Comparison of ENCODE assay signal across 12 mouse cellular contexts in genomic region chr5:67098733-67099323, GRCm38 (mm10). TPM values are rescaled to one million over a fixed set of nuclear protein-coding genes. Genes with fewer than 3 reads are reported as not detected.
DNase-seq lines count a peak whose midpoint lies in the region; ATAC-seq lines count a peak whose summit lies in the region.
"Had no signal": no experiment of that assay in that cellular context is flagged by ENCODE, and none has a peak within 500 bp of the region (broad histone marks: within the 10 kb centered on the region; RNA-seq: fewer than 3 reads in every experiment).

Phox2b (minus strand) TSS chr5:67099301.

- ATAC-seq in neural tube, embryonic 11.5 days (ENCODE audit: insufficient read depth, low FRiP score, low TSS enrichment), result no peak
- ATAC-seq: inflammation-experienced regulatory T-cells, adult 6 months had no signal

- H3K4me2 ChIP-seq in neural tube, embryonic 11.5 days (ENCODE audit: low read depth), result no peak within 1 kb of the TSS

- H3K36me3 ChIP-seq in embryonic facial prominence, embryonic 10.5 days (replicated peaks), result no peaks in the 10 kb centered on the region
- no peaks in the 10 kb centered on the region for H3K36me3 ChIP-seq in neural tube, embryonic 11.5 days (ENCODE audit: control insufficient read depth, insufficient read depth, low read length)

- peaks cover 21% of the 10 kb centered on the region for H3K4me1 ChIP-seq in embryonic facial prominence, embryonic 10.5 days
- peaks cover 6% of the 10 kb centered on the region; the same call in 1 of the 2 replicates for H3K4me1 ChIP-seq in neural tube, embryonic 11.5 days (ENCODE audit: control insufficient read depth, insufficient read depth, low read length)

- H3K27ac ChIP-seq in embryonic facial prominence, embryonic 10.5 days (replicated peaks), result no peak within 1 kb of the TSS
- H3K27ac ChIP-seq in neural tube, embryonic 11.5 days (ENCODE audit: low read depth, low read length), result no peak within 1 kb of the TSS

- peak; percentile 13 to 30 for DNase-seq in layer of hippocampus, postnatal 10 days (ENCODE audit: low spot score in 2 of 2)
- DNase-seq in layer of hippocampus, adult 8-10 months (ENCODE audit: low spot score in 2 of 2), result no peak
- DNase-seq in adrenal gland, postnatal 14 days, result no peak
- peak; percentile 62 for DNase-seq in embryonic facial prominence, embryonic 10.5 days (ENCODE audit: low spot score)
- DNase-seq in neural tube, embryonic 11.5 days (ENCODE audit: low spot score), result peak; percentile 57
- DNase-seq in layer of hippocampus, postnatal 25 days (ENCODE audit: extremely low spot score in 1 of 2, low spot score in 1 of 2), result no peak
- DNase-seq in ovary, adult 18-20 months (ENCODE audit: low spot score), result no peak
- DNase-seq: right cerebral cortex, adult 18-20 months had no signal

- H3K4me3 ChIP-seq in embryonic facial prominence, embryonic 10.5 days, result peak within 1 kb of the TSS; percentile 37
- H3K4me3 ChIP-seq in neural tube, embryonic 11.5 days (ENCODE audit: low read depth, low read length), result no peak within 1 kb of the TSS

- H3K9me3 ChIP-seq in embryonic facial prominence, embryonic 10.5 days, result no peaks in the 10 kb centered on the region
- H3K9me3 ChIP-seq in neural tube, embryonic 11.5 days (ENCODE audit: control insufficient read depth, low read length), result no peaks in the 10 kb centered on the region

- no peak within 1 kb of the TSS for H3K9ac ChIP-seq in neural tube, embryonic 11.5 days (ENCODE audit: low read length)

- H3K27me3 ChIP-seq in embryonic facial prominence, embryonic 10.5 days (replicated peaks; ENCODE audit: low read depth, poor library complexity, severe bottlenecking), result peaks cover 100% of the 10 kb centered on the region
- peaks cover 94% of the 10 kb centered on the region for H3K27me3 ChIP-seq in neural tube, embryonic 11.5 days (ENCODE audit: control insufficient read depth, insufficient read depth, low read length)

- WGBS in embryonic facial prominence, embryonic 10.5 days, result under 1% methylated on average over 16 of the region's 16 CpGs
- under 1% methylated on average over 16 of the region's 16 CpGs for WGBS in neural tube, embryonic 11.5 days

RNA-seq across cellular contexts. Expression of gene Phox2b, which starts in this region (rescaled TPM):
- not detected for total RNA-seq in layer of hippocampus, postnatal 10 days (2021)
- not detected for total RNA-seq in layer of hippocampus, adult 8-10 months (2022)
- 15.9 and 17.3 TPM in 2 replicates for total RNA-seq in adrenal gland, postnatal 14 days (2021)
- 2.8 and 11.2 TPM in 2 replicates for polyA plus RNA-seq in embryonic facial prominence, embryonic 10.5 days (2016; fragmentation: Nextera tagmentation; extraction: Ambion mirVana)
- 1.5 and 3.2 TPM in 2 replicates for polyA plus RNA-seq in neural tube, embryonic 11.5 days (2014; fragmentation: Nextera tagmentation; extraction: Ambion mirVana)
- total RNA-seq in layer of hippocampus, postnatal 25 days (2021), result not detected
- total RNA-seq: liver, adult 2 months; MEL had no signal
- polyA plus RNA-seq: gonadal fat pad, adult 2 months; liver, adult 2 months had no signal

Comparison
In these comparisons a context has a peak if more than half of its experiments do, and no peak if none do; other contexts are left out.
1. RNA of gene Phox2b (total RNA-seq): 15.9 to 17.3 TPM in adrenal gland, postnatal 14 days; not detected in layer of hippocampus, postnatal 10 days, not detected in layer of hippocampus, adult 8-10 months and not detected in layer of hippocampus, postnatal 25 days; every median in the first group is over 10 times any median in the second.
2. Peak in DNase-seq in layer of hippocampus, postnatal 10 days; RNA of the gene not detected or under 1 TPM.
3. DNase-seq: peak in embryonic facial prominence, embryonic 10.5 days (single experiment) and neural tube, embryonic 11.5 days (single experiment); none in layer of hippocampus, adult 8-10 months (0 of 2), adrenal gland, postnatal 14 days (single experiment), layer of hippocampus, postnatal 25 days (0 of 2) and ovary, adult 18-20 months (single experiment).